Mouse (Mus musculus) frontal cortex, postnatal 25 days (tissue): ENCODE data around the gene Gli2.

Experiments used
- DNase-seq, 2 experiments: peaks; one replicate each; pipeline ENCODE4 v3.0.0; 2022; ENCODE audit warnings: low spot score in 2 of 2

Gli2 gene

GRCm38 (mm10) chr1:118994482-118995105 is 58.8 kb downstream of the Gli2 start:
- no peak for DNase-seq

GRCm38 (mm10) chr1:118993775-118994174 is 59.6 kb downstream of the Gli2 start:
- DNase-seq = no peak

- no peak for DNase-seq
Observed at GRCm38 (mm10) chr1:118988331-118988730, 65.1 kb downstream of the Gli2 start.

GRCm38 (mm10) chr1:118987538-118987937 is 65.9 kb downstream of the Gli2 start:
- no peak for DNase-seq

GRCm38 (mm10) chr1:118983389-118983788 is 70.0 kb downstream of the Gli2 start:
- no peak for DNase-seq

GRCm38 (mm10) chr1:118982805-118983211 is 70.6 kb downstream of the Gli2 start:
- no peak for DNase-seq

- no peak for DNase-seq
Observed at GRCm38 (mm10) chr1:118981943-118982804, 71.2 kb downstream of the Gli2 start.

- no peak for DNase-seq
Observed at GRCm38 (mm10) chr1:118980636-118981035, 72.8 kb downstream of the Gli2 start.

GRCm38 (mm10) chr1:118976596-118976995 is 76.8 kb downstream of the Gli2 start:
- DNase-seq = peak in 1 of 2 experiments; percentile 21

GRCm38 (mm10) chr1:118975376-118975775 is 78.0 kb downstream of the Gli2 start:
- no peak for DNase-seq

- no peak for DNase-seq
Observed at GRCm38 (mm10) chr1:118970068-118970467, 83.4 kb downstream of the Gli2 start.

GRCm38 (mm10) chr1:118969409-118969808 is 84.0 kb downstream of the Gli2 start:
- DNase-seq = no peak

- no peak for DNase-seq
Observed at GRCm38 (mm10) chr1:118968661-118969179, 84.7 kb downstream of the Gli2 start.

- no peak for DNase-seq
Observed at GRCm38 (mm10) chr1:118967976-118968375, 85.4 kb downstream of the Gli2 start.

GRCm38 (mm10) chr1:118967281-118967680 is 86.1 kb downstream of the Gli2 start:
- DNase-seq = no peak

GRCm38 (mm10) chr1:118958644-118959043 is 94.8 kb downstream of the Gli2 start:
- DNase-seq = no peak

- no peak for DNase-seq
Observed at GRCm38 (mm10) chr1:118955791-118956190, 97.6 kb downstream of the Gli2 start.

- DNase-seq = no peak
Observed at GRCm38 (mm10) chr1:118954434-118955301, 98.8 kb downstream of the Gli2 start.

GRCm38 (mm10) chr1:118953031-118953430 is 100.4 kb downstream of the Gli2 start:
- no peak for DNase-seq

GRCm38 (mm10) chr1:118952318-118952717 is 101.1 kb downstream of the Gli2 start:
- no peak for DNase-seq

- DNase-seq = no peak
Observed at GRCm38 (mm10) chr1:118948407-118948806, 105.0 kb downstream of the Gli2 start.

GRCm38 (mm10) chr1:118947221-118947620 is 106.2 kb downstream of the Gli2 start:
- DNase-seq = no peak
